Mouse (Mus musculus) spleen, adult 2 months (tissue): Measurements from ENCODE around the gene Ccdc175. TPM values are rescaled to one million over a fixed set of nuclear protein-coding genes. Genes with fewer than 3 reads are reported as not detected.

ENCODE experiments used
- DNase-seq, 2 experiments: peaks; one replicate each; pipeline versions ENCODE4 v3.0.0 to v3.0.0-alpha.2; 2012 to 2021; ENCODE audit warnings: low spot score in 2 of 2, low read depth in 1 of 2
- H3K27ac ChIP-seq: fragments of 200-500 bp; 2 replicates; pipeline ENCODE4 v1.5.1; 2012; ENCODE audit warnings: low read length, inconsistent platforms; ENCODE audit not compliant: insufficient read depth
- H3K27me3 ChIP-seq: fragments of 200-500 bp; 2 replicates; pipeline ENCODE4 v1.6.1; 2012; ENCODE audit warnings: mild to moderate bottlenecking, moderate library complexity, low read length, inconsistent platforms; ENCODE audit not compliant: control insufficient read depth, insufficient read depth
- H3K36me3 ChIP-seq: fragments of 200-500 bp; 2 replicates; pipeline ENCODE4 v1.6.1; 2012; ENCODE audit warnings: mild to moderate bottlenecking, low read length, inconsistent platforms; ENCODE audit not compliant: control insufficient read depth, insufficient read depth
- H3K4me1 ChIP-seq: fragments of 200-500 bp; 2 replicates; pipeline ENCODE4 v1.6.1; 2011; ENCODE audit warnings: inconsistent platforms; ENCODE audit not compliant: control insufficient read depth, insufficient read depth, insufficient read length
- H3K4me3 ChIP-seq: fragments of 200-500 bp; 2 replicates; pipeline ENCODE4 v1.5.1; 2011; ENCODE audit warnings: mild to moderate bottlenecking, inconsistent platforms; ENCODE audit not compliant: insufficient read depth, insufficient read length; ENCODE audit errors: extremely low read depth
- CTCF ChIP-seq: fragments of 200-500 bp; IDR thresholded peaks from 2 replicates; pipeline ENCODE4 v1.5.1; 2011; ENCODE audit warnings: mild to moderate bottlenecking, inconsistent platforms; ENCODE audit not compliant: insufficient read depth, insufficient read length, insufficient replicate concordance; ENCODE audit errors: extremely low read depth
- POLR2A ChIP-seq: fragments of 200-500 bp; IDR thresholded peaks from 2 replicates; pipeline ENCODE4 v1.6.1; 2011; ENCODE audit warnings: low read depth, low read length, inconsistent platforms
- WGBS: fragments of 180-500 bp; shearing (Covaris S2); methylation state at CpG from one replicate; pipeline ENCODE4 v1.1.7; 2018; 5-methylcytosine and 5-hydroxymethylcytosine counted together
- polyA plus RNA-seq: library from polyadenylated mRNA; depleted of rRNA; stranded (reverse); fragments of >200 nt; gene quantifications from 2 replicates; pipeline ENCODE4 v1.2.3, GENCODE M21; 2012

Ccdc175 gene
- polyA plus RNA-seq, 1 experiment: not detected

DNA sequence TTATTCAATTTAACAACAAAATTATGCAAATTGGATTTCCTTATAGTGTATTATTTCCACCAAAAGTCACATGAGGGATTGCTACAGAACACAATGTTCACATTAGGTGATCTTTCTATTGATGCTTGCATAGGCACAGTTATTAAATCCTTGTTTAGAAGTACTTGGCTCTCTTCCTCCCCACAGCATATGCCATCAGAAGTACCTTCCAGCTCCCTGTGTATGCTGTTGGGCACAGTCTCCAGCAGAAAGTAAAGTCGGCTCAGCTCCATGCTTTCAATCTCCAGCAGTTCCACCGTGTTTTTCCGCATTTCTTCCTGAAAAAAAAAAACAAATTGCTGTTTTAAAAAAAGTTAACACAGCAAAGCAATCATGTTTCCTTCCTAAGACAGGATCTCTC lies 6.5 kb downstream of the Ccdc175 start:
- Histone ChIP-seq H3K4me3 (no peak overlapping the region), H3K4me1 (no peaks in the 10 kb centered on the region), H3K27me3 (no peaks in the 10 kb centered on the region), H3K27ac (no peak overlapping the region), H3K36me3 (no peaks in the 10 kb centered on the region)
- no peak for DNase-seq
- TF ChIP-seq CTCF: no peak
- no peak for TF ChIP-seq POLR2A
- 90% methylated on average over 3 of the region's 3 CpGs for whole genome bisulfite sequencing

DNA sequence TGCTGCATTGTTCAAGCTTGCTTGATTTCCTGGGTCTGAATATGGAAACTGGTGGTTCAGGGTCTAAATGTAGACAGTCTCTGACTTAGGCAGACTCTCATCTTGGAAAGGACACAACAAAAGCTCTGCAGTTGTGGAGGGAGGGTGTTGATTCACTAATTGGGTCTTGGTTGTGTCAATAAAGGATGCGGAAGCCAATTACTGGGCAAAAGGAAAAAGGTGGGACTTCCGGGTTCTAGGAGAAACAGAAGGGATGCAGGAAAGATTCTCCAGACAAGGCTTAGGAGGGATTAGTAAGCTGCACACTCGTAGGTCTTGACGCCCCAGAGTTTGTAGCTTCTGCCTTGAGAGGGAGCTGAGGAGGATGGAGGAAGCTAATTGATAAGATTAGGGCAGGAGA lies 26.4 kb downstream of the Ccdc175 start:
- DNase-seq: no peak
- Histone ChIP-seq H3K4me3 (no peak overlapping the region), H3K36me3 (no peaks in the 10 kb centered on the region), H3K4me1 (no peaks in the 10 kb centered on the region), H3K27me3 (no peaks in the 10 kb centered on the region), H3K27ac (no peak overlapping the region)
- WGBS: 81% methylated on average over 4 of the region's 4 CpGs
- TF ChIP-seq POLR2A: no peak
- TF ChIP-seq CTCF: no peak

DNA sequence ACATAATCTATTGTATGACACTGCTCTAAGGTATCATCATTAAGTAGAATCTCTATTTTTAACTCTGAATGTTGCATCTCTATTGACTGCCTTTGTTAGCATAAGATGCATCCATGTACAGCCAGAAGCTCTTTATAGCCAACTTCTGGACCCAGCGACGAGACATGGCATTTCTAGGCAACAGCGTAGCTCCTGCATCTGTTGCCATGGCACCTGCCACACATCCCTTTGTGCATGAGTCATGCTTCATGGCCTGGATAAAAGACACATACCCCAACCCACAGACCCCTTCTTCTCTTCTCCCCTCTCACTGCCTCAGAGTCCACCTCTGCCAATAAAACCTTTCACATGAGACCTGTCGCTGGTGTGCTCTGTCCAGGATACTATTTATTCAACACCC lies 34.0 kb downstream of the Ccdc175 start:
- Histone ChIP-seq H3K27me3 (no peaks in the 10 kb centered on the region), H3K4me1 (no peaks in the 10 kb centered on the region), H3K36me3 (no peaks in the 10 kb centered on the region), H3K27ac (no peak overlapping the region), H3K4me3 (no peak overlapping the region)
- 89% methylated on average over 4 of the region's 4 CpGs for WGBS
- TF ChIP-seq CTCF (no peak), POLR2A (no peak)
- no peak for DNase-seq

DNA sequence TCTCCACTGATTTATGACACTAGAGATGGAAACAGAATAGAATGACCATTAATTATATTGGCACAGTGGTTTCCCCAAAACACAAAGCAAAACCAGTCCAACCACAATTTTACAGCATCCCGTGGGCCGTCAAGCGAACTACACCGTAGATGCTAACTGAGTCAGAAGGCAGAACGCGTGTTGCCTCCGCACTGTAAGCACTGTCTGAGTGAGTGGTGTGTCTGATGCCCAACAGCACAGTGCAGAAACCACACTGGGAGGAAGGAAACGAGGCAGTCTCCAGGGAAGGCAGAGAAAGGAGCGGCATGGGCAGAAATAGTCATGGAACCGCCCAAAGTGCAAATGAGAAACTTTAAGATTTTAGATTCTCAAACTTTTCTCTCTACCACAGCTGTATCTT lies 55.6 kb downstream of the Ccdc175 start:
- Histone ChIP-seq H3K36me3 (no peaks in the 10 kb centered on the region), H3K27me3 (no peaks in the 10 kb centered on the region), H3K4me3 (no peak overlapping the region), H3K4me1 (no peaks in the 10 kb centered on the region), H3K27ac (no peak overlapping the region)
- TF ChIP-seq POLR2A: no peak
- TF ChIP-seq CTCF: no peak
- no peak for DNase-seq
- 66% methylated on average over 10 of the region's 10 CpGs for WGBS

DNA sequence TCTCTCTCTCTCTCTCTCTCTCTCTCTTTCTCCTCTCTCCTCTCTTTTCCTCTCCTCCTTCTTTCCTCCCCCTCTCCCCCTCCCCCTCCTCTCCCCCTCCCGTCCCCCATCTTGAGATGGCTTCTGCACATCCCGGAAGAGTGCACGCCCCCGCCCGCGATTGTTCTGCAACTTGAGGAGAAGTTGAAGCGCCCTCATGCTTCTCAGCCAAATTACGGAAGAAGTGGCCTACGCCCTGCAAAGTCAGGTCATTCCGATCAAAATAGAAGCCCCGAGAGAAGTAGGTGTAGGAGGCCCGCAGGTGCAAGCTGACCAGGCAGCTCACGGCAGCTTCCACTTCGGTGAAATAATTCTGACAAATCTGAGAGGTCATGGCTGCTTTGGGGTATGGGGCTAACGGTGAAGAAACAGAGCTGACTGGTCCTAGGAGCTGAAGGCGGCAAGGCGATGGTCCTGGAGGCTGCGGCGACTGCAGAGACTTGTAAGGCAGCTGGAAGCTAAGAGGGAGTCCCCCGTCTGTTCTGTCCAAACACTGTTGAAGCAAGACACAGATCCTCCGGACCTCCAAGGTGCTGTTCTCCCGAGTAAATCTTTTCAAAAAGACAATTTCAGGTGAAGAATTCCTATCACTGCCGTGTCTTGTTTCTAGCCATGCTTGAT lies 69.0 kb downstream of the Ccdc175 start:
- WGBS: 73% methylated on average over 22 of the region's 23 CpGs
- Histone ChIP-seq H3K4me1 (no peaks in the 10 kb centered on the region), H3K4me3 (no peak overlapping the region), H3K36me3 (no peaks in the 10 kb centered on the region), H3K27me3 (no peaks in the 10 kb centered on the region), H3K27ac (no peak overlapping the region)
- TF ChIP-seq POLR2A (no peak), CTCF (no peak)
- DNase-seq: no peak

DNA sequence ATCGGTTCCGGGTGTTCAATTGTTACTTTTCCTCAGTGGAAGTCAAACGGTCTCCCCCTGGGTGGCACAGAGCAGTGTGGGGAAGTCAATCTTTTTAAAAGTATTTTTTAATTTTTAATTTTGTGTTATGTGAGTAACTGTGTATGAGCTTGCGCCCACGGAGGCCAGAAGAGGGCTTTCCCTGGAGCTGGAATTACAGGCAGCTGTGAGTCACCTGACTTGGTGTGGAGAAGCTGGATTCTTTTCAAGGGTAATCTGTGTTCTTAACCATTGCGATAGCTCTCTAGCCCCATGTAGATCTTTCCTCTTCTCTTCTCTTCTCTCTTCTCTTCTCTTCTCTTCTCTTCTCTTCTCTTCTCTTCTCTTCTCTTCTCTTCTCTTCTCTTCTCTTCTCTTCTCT lies 69.7 kb downstream of the Ccdc175 start:
- no peak overlapping the region for H3K27ac ChIP-seq
- no peak overlapping the region for H3K4me3 ChIP-seq
- no peak for TF ChIP-seq POLR2A
- TF ChIP-seq CTCF: no peak
- H3K27me3 ChIP-seq: no peaks in the 10 kb centered on the region
- no peaks in the 10 kb centered on the region for H3K36me3 ChIP-seq
- no peak for DNase-seq
- no peaks in the 10 kb centered on the region for H3K4me1 ChIP-seq
- 80% methylated on average over 6 of the region's 6 CpGs for WGBS

DNA sequence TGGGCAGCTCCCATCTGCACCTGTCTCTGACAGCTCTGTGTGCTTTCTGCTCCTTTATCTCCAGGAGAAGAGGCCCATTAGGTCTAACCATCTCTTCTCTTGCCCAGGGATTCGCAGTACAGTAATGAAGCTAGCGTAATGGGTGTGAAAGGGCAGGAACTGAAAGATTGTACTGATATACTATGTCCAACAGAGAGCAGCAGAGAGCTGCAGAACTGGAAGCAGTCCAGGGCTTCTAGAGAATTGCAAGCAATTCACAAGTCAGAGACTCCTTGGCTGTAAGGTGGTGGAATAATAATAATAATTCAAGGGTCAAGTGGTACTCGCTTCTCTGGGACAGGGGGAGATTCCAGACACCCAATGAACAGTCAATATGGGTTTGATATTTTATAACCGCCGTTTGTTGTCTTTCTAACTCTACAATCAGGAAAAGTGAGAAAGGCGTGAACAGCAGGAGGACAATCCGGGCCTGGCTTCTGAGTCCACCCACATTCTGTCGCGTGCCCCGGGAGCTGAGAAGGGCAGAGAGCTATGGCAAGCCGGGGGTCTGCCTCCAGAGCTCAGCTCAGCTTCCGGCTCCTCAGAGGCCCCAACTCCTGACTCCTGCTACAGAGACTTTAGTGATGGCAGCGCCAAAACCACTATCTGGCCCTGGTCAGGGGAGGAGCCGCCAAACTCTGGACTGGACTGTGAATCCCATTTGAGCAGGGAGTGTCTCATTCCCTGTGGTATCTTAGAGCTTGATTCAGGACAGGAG lies 80.1 kb downstream of the Ccdc175 start:
- WGBS: 46% methylated on average over 14 of the region's 14 CpGs
- no peaks in the 10 kb centered on the region for H3K27me3 ChIP-seq
- TF ChIP-seq CTCF (peak; percentile 44; the same call in 1 of the 2 replicates), POLR2A (no peak)
- peak; percentile 17 to 23 for DNase-seq
- H3K36me3 ChIP-seq: peaks cover 5% of the 10 kb centered on the region; the same call in 1 of the 2 replicates
- H3K27ac ChIP-seq: no peak overlapping the region
- no peak overlapping the region for H3K4me3 ChIP-seq
- H3K4me1 ChIP-seq: no peaks in the 10 kb centered on the region
